Mouse (Mus musculus): ENCODE results near the gene Adcy9. TPM values are rescaled to one million over a fixed set of nuclear protein-coding genes. Genes with fewer than 3 reads are reported as not detected.

Adcy9 gene
- polyA plus RNA-seq, 1 experiment, result 2.8 TPM

DNA sequence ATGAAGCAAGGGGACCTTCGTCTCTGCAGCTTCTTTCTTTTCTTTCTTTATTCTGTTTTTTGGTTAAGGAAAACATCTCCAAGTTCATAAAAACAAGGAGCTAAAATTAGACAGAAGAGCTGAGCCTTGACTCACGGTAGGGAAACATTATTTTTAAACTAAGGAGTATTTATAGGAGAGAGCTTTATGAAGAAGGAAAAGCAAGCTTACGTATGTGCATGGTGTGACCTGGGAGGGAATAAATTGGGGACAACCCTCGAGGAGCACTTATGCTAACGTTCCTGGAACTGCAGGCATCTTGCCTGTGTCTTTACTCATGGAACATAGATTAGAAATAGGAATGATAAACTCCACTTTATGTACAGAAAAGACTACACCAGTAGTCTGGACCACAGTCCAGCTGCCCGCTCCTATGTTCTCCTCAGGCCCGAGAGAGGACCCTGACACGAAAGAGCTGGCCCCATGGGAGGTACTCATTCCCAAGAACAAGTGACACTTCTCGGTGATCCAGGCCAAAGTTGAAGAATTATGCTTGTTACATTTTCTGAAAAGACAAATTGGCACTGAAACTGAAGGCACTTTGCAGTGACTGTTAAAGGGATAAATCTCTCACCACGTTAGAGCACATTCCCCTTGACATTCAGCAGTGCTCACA lies 24.5 kb downstream of the Adcy9 start:
- Histone ChIP-seq H3K27ac (ENCODE audit: insufficient read depth, low read length) (no peak overlapping the region), H3K4me1 (ENCODE audit: control insufficient read depth, insufficient read depth, low read length) (no peaks in the 10 kb centered on the region), H3K4me3 (ENCODE audit: insufficient read depth, low read length) (no peak overlapping the region)
- TF ChIP-seq CTCF (IDR thresholded peaks at IDR 0.05; ENCODE audit: borderline replicate concordance, insufficient read depth, low read length) (no peak), POLR2A (IDR thresholded peaks at IDR 0.05; ENCODE audit: low read depth, low read length) (no peak)

DNA sequence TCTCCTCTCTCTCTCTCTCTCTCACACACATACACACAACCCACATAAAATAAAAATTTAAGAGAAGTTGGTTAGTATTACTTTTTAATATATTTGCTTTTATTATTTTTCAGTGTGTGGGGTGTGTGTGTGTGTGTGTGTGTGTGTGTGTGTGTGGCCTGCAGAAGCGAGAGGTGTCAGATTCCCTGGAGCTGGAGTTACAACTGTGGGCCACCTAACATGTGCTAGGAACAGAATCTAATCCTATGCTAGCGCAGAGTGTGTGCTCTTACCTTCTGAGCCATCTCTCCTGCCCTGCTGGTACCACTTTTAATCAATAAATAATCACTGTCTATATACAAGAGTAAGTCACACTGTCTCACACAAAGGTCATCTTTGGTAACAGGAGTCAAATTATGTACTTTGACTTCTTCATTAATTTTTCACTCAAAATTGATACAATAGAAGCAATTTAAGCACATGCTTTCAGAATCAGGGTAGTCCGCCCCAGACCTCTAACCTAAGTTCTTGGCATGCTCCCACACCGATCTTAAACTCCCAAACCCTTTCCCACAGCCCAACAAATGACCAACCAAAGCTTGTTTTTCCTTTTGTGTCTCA lies 25.2 kb downstream of the Adcy9 start:
- Histone ChIP-seq H3K4me3 (ENCODE audit: insufficient read depth, low read length) (no peak overlapping the region), H3K27ac (ENCODE audit: insufficient read depth, low read length) (no peak overlapping the region), H3K4me1 (ENCODE audit: control insufficient read depth, insufficient read depth, low read length) (no peaks in the 10 kb centered on the region)
- no peak for TF ChIP-seq CTCF (IDR thresholded peaks at IDR 0.05; ENCODE audit: borderline replicate concordance, insufficient read depth, low read length)
- TF ChIP-seq POLR2A (IDR thresholded peaks at IDR 0.05; ENCODE audit: low read depth, low read length), result no peak

DNA sequence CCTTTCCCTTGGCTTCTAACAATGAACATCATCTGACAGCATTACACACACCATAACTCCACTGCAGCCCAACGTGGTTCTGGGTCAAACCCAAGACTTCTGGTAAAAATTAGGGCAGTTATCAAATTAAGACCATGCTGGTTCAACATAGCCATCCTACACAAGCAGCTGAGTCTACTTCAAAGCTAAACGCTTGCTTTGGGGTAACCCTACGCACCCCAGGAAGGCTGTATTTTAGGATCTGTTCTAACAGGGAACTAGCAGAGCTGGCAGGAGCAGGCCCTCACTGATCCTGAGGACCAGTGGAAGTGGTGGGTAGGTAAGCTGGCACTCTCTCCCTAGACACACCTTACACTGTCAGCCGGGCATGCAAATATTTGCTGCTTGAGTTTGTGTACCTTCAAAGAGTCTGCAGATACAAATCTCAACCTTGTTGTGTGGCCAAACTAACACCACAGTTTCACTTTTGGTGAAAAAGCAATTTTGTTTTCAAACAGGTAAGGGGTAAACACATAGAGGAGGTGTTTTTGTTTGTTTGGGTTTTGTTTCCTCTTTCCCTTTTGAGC lies 36.7 kb downstream of the Adcy9 start:
- TF ChIP-seq POLR2A (IDR thresholded peaks at IDR 0.05; ENCODE audit: low read depth, low read length) (no peak), CTCF (IDR thresholded peaks at IDR 0.05; ENCODE audit: borderline replicate concordance, insufficient read depth, low read length) (no peak)
- Histone ChIP-seq H3K27ac (ENCODE audit: insufficient read depth, low read length) (no peak overlapping the region), H3K4me1 (ENCODE audit: control insufficient read depth, insufficient read depth, low read length) (no peaks in the 10 kb centered on the region), H3K4me3 (ENCODE audit: insufficient read depth, low read length) (no peak overlapping the region)

DNA sequence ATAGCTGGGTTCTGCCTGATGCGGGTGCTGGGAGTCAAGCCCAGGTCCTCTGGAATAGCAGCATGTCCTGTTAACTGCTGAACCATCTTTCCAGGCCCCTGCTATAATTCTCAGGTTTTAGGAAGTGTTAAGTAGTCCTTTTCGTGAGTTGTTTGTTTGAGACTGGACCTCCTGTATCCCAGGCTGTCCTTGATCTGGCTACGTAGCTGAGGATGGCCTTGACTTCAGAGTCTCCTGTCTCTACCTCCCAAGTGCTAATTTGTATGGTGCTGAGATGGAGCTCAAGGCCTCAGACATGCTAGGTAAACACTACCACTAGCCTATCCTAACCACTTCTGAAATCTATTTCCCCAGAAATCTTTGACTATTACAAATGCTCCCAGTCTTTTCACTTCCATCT lies 37.9 kb downstream of the Adcy9 start:
- no peak for TF ChIP-seq CTCF (IDR thresholded peaks at IDR 0.05; ENCODE audit: borderline replicate concordance, insufficient read depth, low read length)
- TF ChIP-seq POLR2A (IDR thresholded peaks at IDR 0.05; ENCODE audit: low read depth, low read length), result no peak
- Histone ChIP-seq H3K4me3 (ENCODE audit: insufficient read depth, low read length) (no peak overlapping the region), H3K27ac (ENCODE audit: insufficient read depth, low read length) (no peak overlapping the region), H3K4me1 (ENCODE audit: control insufficient read depth, insufficient read depth, low read length) (no peaks in the 10 kb centered on the region)

DNA sequence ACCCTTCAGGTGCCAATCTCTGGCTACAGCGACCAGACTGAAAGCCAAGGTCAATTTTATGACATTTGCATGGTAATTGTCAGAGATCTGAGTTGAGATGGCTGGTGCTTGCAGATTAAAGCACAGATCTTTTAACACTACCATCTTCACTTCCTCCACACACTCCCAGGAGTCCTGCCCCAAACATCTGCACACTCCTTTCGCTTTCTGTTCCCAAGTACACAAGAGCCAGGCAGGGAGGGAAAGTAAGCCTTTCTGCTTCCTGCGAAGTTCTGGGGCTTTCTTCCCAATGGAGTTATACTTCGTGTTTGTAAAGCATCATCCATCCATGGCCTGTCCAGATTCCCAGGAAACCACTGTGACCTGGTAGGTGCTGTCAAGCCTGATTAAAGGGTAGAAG lies 38.8 kb downstream of the Adcy9 start:
- Histone ChIP-seq H3K27ac (ENCODE audit: insufficient read depth, low read length) (no peak overlapping the region), H3K4me1 (ENCODE audit: control insufficient read depth, insufficient read depth, low read length) (no peaks in the 10 kb centered on the region), H3K4me3 (ENCODE audit: insufficient read depth, low read length) (no peak overlapping the region)
- no peak for TF ChIP-seq POLR2A (IDR thresholded peaks at IDR 0.05; ENCODE audit: low read depth, low read length)
- TF ChIP-seq CTCF (IDR thresholded peaks at IDR 0.05; ENCODE audit: borderline replicate concordance, insufficient read depth, low read length), result no peak

DNA sequence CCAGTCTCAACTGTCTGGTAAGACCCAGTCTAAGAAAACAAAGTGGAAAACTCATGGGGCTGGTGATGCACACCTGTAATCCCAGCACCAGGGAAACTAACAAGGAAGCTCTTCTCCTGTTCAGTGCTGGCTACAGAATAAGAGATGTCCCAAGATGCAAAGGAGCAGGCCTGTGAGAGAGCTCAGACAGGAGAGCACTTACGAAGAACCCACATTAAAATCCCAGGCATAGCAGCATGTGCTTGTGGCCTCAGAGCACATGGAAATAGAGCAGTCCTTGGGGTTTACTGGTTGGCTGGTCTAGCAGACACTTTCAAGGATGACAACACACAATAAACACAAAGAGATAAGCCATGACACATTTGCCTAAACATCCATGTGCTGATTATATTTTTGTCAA lies 41.5 kb downstream of the Adcy9 start:
- H3K4me3 ChIP-seq (ENCODE audit: insufficient read depth, low read length), result no peak overlapping the region
- H3K27ac ChIP-seq (ENCODE audit: insufficient read depth, low read length), result no peak overlapping the region
- TF ChIP-seq CTCF (IDR thresholded peaks at IDR 0.05; ENCODE audit: borderline replicate concordance, insufficient read depth, low read length) (no peak), POLR2A (IDR thresholded peaks at IDR 0.05; ENCODE audit: low read depth, low read length) (no peak)
- H3K4me1 ChIP-seq (ENCODE audit: control insufficient read depth, insufficient read depth, low read length), result no peaks in the 10 kb centered on the region

DNA sequence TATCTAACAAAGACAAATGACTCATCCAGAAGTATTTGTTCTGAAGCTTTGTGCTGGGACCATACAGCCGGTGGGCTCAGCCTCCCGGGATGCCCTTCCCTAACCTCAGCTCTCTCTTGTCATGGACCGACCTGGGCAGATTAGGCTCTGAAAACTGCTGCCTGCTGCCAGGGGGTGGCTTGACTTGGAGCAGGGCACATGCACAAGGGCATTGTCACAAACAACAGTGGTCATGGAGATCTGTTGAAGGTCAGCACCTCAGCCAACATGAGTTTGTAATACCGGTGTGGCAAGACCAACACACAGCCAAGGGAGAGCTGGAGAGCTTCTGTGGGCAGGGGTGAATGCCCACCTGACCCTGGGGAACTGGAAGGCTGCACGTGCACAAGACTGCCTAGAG lies 42.7 kb downstream of the Adcy9 start:
- Histone ChIP-seq H3K27ac (ENCODE audit: insufficient read depth, low read length) (no peak overlapping the region), H3K4me1 (ENCODE audit: control insufficient read depth, insufficient read depth, low read length) (no peaks in the 10 kb centered on the region), H3K4me3 (ENCODE audit: insufficient read depth, low read length) (no peak overlapping the region)
- TF ChIP-seq CTCF (IDR thresholded peaks at IDR 0.05; ENCODE audit: borderline replicate concordance, insufficient read depth, low read length) (no peak), POLR2A (IDR thresholded peaks at IDR 0.05; ENCODE audit: low read depth, low read length) (no peak)

DNA sequence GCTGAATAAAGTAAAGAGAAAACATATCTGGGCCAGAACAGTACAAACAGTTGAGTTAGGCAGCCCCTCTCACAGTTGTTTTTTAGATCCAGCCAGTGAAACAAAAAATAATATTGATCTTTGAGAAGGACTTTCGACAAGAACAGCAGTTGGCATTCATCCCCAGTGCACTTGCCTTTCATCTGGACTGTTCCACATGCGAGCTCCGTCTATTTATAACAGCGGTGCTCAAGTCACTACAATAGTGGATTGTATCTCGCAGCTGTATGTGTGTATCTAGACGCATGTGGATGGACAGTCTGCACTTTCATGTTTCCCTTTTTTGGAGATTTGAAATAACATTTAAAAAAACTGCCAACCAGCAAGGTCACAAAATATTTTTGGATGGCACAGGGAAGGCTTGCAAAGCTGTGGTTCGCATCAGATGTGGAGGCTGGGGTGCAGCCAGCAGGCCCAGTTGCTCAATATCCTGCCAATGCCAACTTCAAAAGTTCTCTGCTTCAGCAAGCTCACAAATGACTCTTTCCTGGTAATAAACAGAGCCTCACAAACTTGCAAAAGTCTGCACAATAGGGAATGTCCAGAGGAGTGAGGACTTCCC lies 45.4 kb downstream of the Adcy9 start:
- no peaks in the 10 kb centered on the region for H3K4me1 ChIP-seq (ENCODE audit: control insufficient read depth, insufficient read depth, low read length)
- no peak overlapping the region for H3K4me3 ChIP-seq (ENCODE audit: insufficient read depth, low read length)
- no peak overlapping the region for H3K27ac ChIP-seq (ENCODE audit: insufficient read depth, low read length)
- TF ChIP-seq CTCF (IDR thresholded peaks at IDR 0.05; ENCODE audit: borderline replicate concordance, insufficient read depth, low read length), result no peak
- TF ChIP-seq POLR2A (IDR thresholded peaks at IDR 0.05; ENCODE audit: low read depth, low read length), result no peak

DNA sequence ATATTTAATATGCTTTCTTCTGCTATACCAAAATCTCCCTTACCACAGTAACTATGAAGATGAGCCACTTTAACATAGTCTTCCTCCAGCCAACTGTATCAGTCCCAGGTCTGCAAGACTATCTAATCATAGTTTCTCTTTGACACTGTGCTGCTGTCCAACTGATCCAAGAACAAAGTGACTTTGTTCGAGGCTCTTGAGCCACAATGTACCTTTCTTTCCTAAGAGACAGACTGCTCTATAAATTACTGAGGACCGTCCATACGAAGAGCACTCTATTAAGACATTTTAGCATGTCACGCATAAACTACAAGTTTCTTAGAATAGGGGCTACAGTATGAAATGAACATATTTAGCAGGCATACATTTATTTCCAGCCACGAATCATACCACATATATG lies 46.0 kb downstream of the Adcy9 start:
- no peaks in the 10 kb centered on the region for H3K4me1 ChIP-seq (ENCODE audit: control insufficient read depth, insufficient read depth, low read length)
- no peak overlapping the region for H3K4me3 ChIP-seq (ENCODE audit: insufficient read depth, low read length)
- H3K27ac ChIP-seq (ENCODE audit: insufficient read depth, low read length), result no peak overlapping the region
- no peak for TF ChIP-seq CTCF (IDR thresholded peaks at IDR 0.05; ENCODE audit: borderline replicate concordance, insufficient read depth, low read length)
- TF ChIP-seq POLR2A (IDR thresholded peaks at IDR 0.05; ENCODE audit: low read depth, low read length), result no peak

DNA sequence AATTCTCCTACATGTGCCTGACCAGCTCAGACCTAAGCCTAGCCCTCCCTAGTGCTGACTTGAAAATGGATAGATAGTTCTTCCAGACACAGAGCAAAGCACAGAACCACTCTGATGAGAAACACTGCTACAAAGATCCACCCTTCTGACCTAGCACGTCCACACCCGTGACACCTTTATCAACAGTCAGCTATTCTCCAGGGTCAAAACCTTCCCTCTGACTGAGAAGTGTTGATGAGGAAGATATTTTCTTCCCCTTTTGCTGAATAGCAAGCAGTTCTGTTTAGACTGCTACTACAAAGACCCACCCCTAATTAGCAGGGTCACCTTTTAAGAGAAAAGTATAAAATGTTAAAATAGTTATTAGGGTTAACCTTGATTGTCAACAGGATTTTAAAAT lies 49.3 kb downstream of the Adcy9 start:
- no peak for TF ChIP-seq POLR2A (IDR thresholded peaks at IDR 0.05; ENCODE audit: low read depth, low read length)
- no peak for TF ChIP-seq CTCF (IDR thresholded peaks at IDR 0.05; ENCODE audit: borderline replicate concordance, insufficient read depth, low read length)

More for the DNA sequence above, 49.3 kb downstream of the Adcy9 start:
- H3K4me1 ChIP-seq (ENCODE audit: control insufficient read depth, insufficient read depth, low read length), result no peaks in the 10 kb centered on the region; the same call in 1 of the 2 replicates
- no peak overlapping the region for H3K27ac ChIP-seq (ENCODE audit: insufficient read depth, low read length)
- H3K4me3 ChIP-seq (ENCODE audit: insufficient read depth, low read length), result no peak overlapping the region

All from embryonic fibroblast, embryonic 13.5 days (primary cell).